8 mouse cellular contexts compared by ENCODE assay signal in genomic region chr6:139874418-139875176, GRCm38 (mm10).
DNase-seq lines count a peak whose midpoint lies in the region; ATAC-seq lines count a peak whose summit lies in the region.

No protein-coding gene starts in this region.

- no peaks in the 10 kb centered on the region for H3K36me3 ChIP-seq in hindbrain, embryonic 10.5 days
- H3K36me3 ChIP-seq in hindbrain, embryonic 12.5 days, result no peaks in the 10 kb centered on the region
- no peaks in the 10 kb centered on the region for H3K36me3 ChIP-seq in hindbrain, embryonic 16.5 days (ENCODE audit: control insufficient read depth, insufficient read depth, low read length)

- no peaks in the 10 kb centered on the region for H3K9me3 ChIP-seq in hindbrain, embryonic 10.5 days
- no peaks in the 10 kb centered on the region for H3K9me3 ChIP-seq in hindbrain, embryonic 12.5 days (replicated peaks)
- no peaks in the 10 kb centered on the region for H3K9me3 ChIP-seq in hindbrain, embryonic 16.5 days (ENCODE audit: control insufficient read depth, low read length)

- H3K27ac ChIP-seq in hindbrain, embryonic 10.5 days, result no peak overlapping the region
- no peak overlapping the region for H3K27ac ChIP-seq in hindbrain, embryonic 12.5 days
- no peak overlapping the region for H3K27ac ChIP-seq in hindbrain, embryonic 16.5 days (ENCODE audit: low read depth, low read length)

- H3K27me3 ChIP-seq in hindbrain, embryonic 10.5 days (ENCODE audit: insufficient read depth, poor library complexity, severe bottlenecking), result no peaks in the 10 kb centered on the region
- no peaks in the 10 kb centered on the region for H3K27me3 ChIP-seq in hindbrain, embryonic 12.5 days
- no peaks in the 10 kb centered on the region for H3K27me3 ChIP-seq in hindbrain, embryonic 16.5 days (replicated peaks; ENCODE audit: control insufficient read depth, insufficient read depth, low read length)

- WGBS in hindbrain, embryonic 10.5 days, result 50% methylated on average over 3 of the region's 3 CpGs
- WGBS in hindbrain, embryonic 12.5 days, result 53% methylated on average over 3 of the region's 3 CpGs
- 48% methylated on average over 3 of the region's 3 CpGs for WGBS in hindbrain, embryonic 16.5 days

- no peak overlapping the region for H3K4me2 ChIP-seq in hindbrain, embryonic 12.5 days (replicated peaks)
- H3K4me2 ChIP-seq in hindbrain, embryonic 16.5 days (ENCODE audit: low read length), result no peak overlapping the region

- no peak overlapping the region for H3K4me3 ChIP-seq in hindbrain, embryonic 10.5 days
- no peak overlapping the region for H3K4me3 ChIP-seq in hindbrain, embryonic 12.5 days
- no peak overlapping the region for H3K4me3 ChIP-seq in hindbrain, embryonic 16.5 days (ENCODE audit: low read length)

- DNase-seq in hindbrain, embryonic 10.5 days (ENCODE audit: low spot score), result peak; percentile 33
- peak; percentile 1 for DNase-seq in cerebellum, adult 11 months
- DNase-seq in forelimb bud, embryonic 11.5 days (ENCODE audit: low read depth, low spot score), result peak; percentile 40
- peak; percentile 38 to 54 for DNase-seq in layer of hippocampus, postnatal 10 days (ENCODE audit: low spot score in 2 of 2)
- DNase-seq in thymus, postnatal 4 days, result peak; percentile 41

- H3K9ac ChIP-seq in hindbrain, embryonic 12.5 days, result no peak overlapping the region
- H3K9ac ChIP-seq in hindbrain, embryonic 16.5 days (ENCODE audit: low read depth, low read length), result no peak overlapping the region

- ATAC-seq in hindbrain, embryonic 12.5 days (ENCODE audit: low FRiP score), result no peak
- peak; percentile 52; the same call in 1 of the 2 replicates for ATAC-seq in hindbrain, embryonic 16.5 days
- peak; percentile 69 for ATAC-seq in megakaryocyte, adult 5-6 weeks (ENCODE audit: poor library complexity, severe bottlenecking)

- no peaks in the 10 kb centered on the region for H3K4me1 ChIP-seq in hindbrain, embryonic 10.5 days (replicated peaks)
- no peaks in the 10 kb centered on the region for H3K4me1 ChIP-seq in hindbrain, embryonic 12.5 days
- H3K4me1 ChIP-seq in hindbrain, embryonic 16.5 days (ENCODE audit: control insufficient read depth, insufficient read depth, low read depth, low read length), result no peaks in the 10 kb centered on the region
